Mouse (Mus musculus): ENCODE measurements at regions not wholly inside any gene's neighbourhood (a gene's known extent, or its start where the extent isn't known, plus 50 kb on each side); places are given as distances from the start of the nearest gene placed in this dataset.

GRCm38 (mm10) chr2:133761496-133761895, 209.5 kb downstream of the Bmp2 start:
- TF ChIP-seq CTCF (IDR thresholded peaks at IDR 0.05; ENCODE audit: borderline replicate concordance, extremely low read depth, insufficient read depth, insufficient read length) (no peak), POLR2A (IDR thresholded peaks at IDR 0.05; ENCODE audit: borderline replicate concordance, extremely low read depth, insufficient read depth, insufficient read length, poor library complexity, severe bottlenecking) (no peak)

Measured in brain, embryonic 14.5 days (tissue).